Mouse (Mus musculus) CD4-positive, CD25-positive, alpha-beta regulatory T cell, adult 2 months (primary cell): ENCODE measurements around the gene Paox.

Source experiments
- DNase-seq: peaks from one replicate; pipeline ENCODE4 v3.0.0-alpha.2; 2012; ENCODE audit warnings: low read depth, low spot score

Gene Paox

DNA sequence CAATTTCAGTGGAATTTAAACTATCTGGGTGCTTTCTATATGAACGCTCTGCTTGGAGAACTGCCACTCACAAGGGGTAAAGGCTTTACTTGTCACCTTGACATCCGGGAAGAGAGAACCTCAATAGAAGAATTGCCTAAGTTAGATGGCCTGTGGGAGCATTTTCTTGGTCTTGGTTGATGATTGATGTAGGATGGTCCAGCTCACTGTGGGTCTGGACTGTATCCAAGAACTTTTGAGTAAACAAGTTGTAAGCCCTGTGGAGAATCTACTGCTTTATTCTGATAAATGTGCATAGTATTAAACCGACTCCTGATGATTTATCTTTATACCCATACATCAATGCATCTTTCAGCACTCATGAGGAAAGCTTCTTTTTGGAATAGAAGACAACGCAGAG lies 53.8 kb downstream of the Paox start:
- no peak for DNase-seq

DNA sequence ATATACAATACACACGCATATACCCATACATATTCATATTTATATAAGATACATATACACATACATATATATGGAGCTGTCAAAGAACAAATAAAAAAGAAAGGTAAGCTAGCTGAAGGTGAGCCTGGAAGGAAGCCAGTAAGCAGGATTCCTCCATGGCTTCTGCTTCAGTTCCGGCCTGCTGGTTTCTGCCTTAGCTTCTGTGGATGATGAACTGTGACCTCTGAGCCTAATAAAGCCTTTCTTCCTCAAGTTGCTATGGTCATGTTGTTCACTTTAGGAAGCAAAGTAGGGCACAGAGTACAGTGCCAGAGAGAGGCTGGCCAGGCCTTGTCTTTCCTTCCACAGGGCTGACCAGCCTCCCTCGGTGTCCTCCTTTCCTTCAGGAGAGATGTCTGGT lies 55.3 kb downstream of the Paox start:
- DNase-seq = no peak

DNA sequence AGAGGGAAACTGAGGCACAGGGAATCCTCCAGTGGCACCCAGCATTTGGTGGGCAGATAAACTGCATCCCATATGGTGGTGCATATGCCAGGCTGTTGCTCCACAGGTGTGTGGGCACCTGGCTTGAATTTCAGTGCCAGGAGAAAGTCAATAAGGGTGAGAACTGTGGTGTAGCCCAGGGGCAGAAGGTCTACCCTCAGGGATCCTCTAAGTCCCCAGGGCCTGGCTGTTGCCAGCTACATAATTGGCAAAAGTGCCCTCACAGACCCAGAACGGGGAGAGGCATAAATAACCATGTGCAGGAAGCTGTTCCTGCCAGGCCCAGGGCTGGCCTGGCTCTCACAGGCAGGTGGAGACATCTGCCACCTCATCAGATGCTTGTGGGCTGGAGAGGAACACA lies 57.3 kb downstream of the Paox start, which contains the start of gene Olfr523:
Gene Olfr523, plus strand, starts transcription at position 282 of the 400 bp plus-strand sequence.
- DNase-seq = no peak

DNA sequence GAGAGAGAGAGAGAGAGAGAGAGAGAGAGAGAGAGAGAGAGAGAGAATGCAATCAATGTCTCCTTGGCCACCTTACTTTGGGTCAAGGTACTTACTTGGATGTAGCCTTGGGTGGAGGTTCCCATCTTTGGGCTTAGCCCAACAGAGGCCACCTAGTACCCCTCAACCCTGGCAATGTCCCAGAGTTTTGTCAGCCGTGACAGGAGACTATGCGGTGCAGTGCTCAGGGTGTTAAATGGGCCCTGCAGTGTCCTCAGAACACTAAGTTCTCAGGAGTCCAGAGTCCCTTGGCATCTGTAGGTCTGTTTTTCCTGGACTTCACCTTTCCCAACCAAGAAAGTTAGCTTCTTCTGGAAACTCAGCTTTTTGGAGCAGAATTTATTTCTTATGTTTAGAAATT lies 63.6 kb downstream of the Paox start:
- DNase-seq = no peak

DNA sequence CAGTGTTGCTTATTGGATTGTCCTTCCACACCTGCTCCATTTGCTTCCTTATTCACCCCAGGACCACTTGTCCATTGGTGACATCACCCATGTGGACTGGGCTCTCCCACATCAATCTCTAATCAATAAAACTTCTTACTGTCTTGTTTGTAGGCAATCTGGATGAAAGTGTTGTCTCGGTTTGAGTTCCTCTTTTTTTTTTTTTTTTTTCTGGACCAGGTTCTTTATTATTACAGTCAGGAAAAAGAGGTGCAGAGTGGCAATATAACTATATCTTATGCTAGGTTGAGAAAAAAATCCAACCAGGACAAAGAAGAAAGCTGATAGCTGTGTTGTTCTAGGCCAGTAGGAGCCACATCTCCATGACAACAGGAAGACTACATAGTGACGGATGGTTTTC lies 65.1 kb downstream of the Paox start:
- no peak for DNase-seq

DNA sequence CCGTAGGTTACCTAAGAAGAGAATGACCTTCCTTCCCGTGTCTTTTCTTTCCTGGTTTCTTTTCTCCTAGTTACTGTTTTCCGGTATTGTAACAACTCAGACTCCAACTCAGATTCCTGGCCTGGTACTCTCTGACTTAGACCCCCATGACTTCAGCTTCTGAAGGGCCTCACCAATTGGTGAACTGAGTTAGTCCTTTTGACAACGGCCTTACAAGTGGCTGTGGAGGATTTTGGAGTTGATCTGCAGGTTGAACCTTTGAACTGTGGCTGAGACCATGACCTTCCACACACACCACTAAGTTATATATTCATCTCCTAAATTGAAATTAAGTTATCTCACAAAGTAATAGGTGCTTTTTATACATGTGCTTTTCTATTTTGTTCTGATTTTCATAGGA lies 68.6 kb downstream of the Paox start:
- DNase-seq = no peak
